Mouse (Mus musculus) adrenal gland (tissue): ENCODE data around the gene BC035044.
"Not testable (repeated sequence)": the region's sequence is repeated elsewhere in the genome, so short reads cannot be mapped to it uniquely, and the experiment has no call there.

Experiments
- intact Hi-C: fragments of 180-260 bp; cut with DNase I; formaldehyde crosslinking; loops from one replicate; pipeline ENCODE4 v1.15.1; 2025
- long read RNA-seq, 2 experiments: library from polyadenylated mRNA; unstranded; transcript quantifications; one replicate each; pipeline ENCODE4 v2.0.0; 2020; ENCODE audit warnings: borderline replicate concordance in 1 of 2; ENCODE audit not compliant: insufficient replicate concordance in 1 of 2

Gene BC035044
- long read RNA-seq, experiment 1, result 0 reads
- long read RNA-seq, experiment 2, result 0 reads

- intact Hi-C loops, result loop anchor here (10.0 kb wide), 1 partner anchor 294 kb away; the partner anchor contains the start of gene Clec2d
Observed at GRCm38 (mm10) chr6:128890948-128891355, at the start of gene BC035044. Gene BC035044 (minus strand): TSS chr6:128891126.

- intact Hi-C loops, result not testable (repeated sequence)
Observed at GRCm38 (mm10) chr6:128935889-128936665, 45.2 kb upstream of the BC035044 start.

DNA sequence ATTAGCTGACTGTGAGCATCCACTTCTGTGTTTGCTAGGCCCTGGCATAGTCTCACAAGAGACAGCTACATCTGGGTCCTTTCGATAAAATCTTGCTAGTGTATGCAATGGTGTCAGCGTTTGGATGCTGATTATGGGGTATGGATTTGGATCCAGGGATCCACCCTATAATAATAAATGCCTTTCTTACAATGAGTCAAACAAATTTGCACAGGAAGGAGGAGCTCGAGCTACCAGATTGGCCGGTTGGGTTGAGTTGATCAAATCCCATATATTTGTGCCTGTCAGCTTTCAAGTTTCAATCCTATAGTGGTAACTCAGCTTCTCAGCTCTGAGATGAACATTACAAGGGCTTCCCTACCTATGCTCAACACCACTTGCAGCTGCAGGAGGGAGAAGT is 43.2 kb upstream of the BC035044 start, which contains the start of gene Clec2g:
Clec2g (plus strand) TSS at position 301 of the 400 bp plus-strand sequence.
- intact Hi-C loops, result not testable (repeated sequence)

- intact Hi-C loops, result no loop called here
Observed at GRCm38 (mm10) chr6:128933050-128933449, 42.1 kb upstream of the BC035044 start.

DNA sequence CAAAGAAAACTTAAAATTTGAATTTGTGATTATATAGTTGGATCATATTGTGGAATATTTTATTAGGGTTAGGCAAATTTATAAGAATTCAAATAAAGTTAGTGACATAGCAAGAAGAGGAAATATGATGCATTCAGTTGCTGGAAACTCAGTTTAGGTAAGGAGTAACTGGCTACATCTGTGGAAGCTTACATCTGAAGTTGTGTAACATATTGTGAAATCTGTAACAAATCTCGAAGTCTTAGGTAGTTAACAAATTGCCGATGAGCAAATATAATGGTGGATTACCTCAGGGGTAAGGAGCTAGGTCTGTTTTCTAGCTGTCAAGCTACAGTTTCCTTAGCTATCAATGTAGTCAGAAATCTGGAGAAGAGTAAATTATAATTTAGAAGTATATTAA is 26.4 kb upstream of the BC035044 start:
- intact Hi-C loops, result no loop called here

- intact Hi-C loops, result no loop called here
Observed at GRCm38 (mm10) chr6:128913598-128914254, 22.8 kb upstream of the BC035044 start.

- intact Hi-C loops, result not testable (repeated sequence)
Observed at GRCm38 (mm10) chr6:128900796-128901552, 10.0 kb upstream of the BC035044 start.

- intact Hi-C loops, result no loop called here
Observed at GRCm38 (mm10) chr6:128900044-128900443, 9.1 kb upstream of the BC035044 start.

GRCm38 (mm10) chr6:128895404-128896001 is 4.6 kb upstream of the BC035044 start:
- intact Hi-C loops, result loop anchor here (10.0 kb wide), 1 partner anchor 289 kb away; the partner anchor contains the start of gene Clec2d

GRCm38 (mm10) chr6:128888834-128889233 is 2.1 kb downstream of the BC035044 start:
- intact Hi-C loops, result loop anchor here (1.0 kb wide), 1 partner anchor 83 kb away; no protein-coding TSS in a partner anchor

DNA sequence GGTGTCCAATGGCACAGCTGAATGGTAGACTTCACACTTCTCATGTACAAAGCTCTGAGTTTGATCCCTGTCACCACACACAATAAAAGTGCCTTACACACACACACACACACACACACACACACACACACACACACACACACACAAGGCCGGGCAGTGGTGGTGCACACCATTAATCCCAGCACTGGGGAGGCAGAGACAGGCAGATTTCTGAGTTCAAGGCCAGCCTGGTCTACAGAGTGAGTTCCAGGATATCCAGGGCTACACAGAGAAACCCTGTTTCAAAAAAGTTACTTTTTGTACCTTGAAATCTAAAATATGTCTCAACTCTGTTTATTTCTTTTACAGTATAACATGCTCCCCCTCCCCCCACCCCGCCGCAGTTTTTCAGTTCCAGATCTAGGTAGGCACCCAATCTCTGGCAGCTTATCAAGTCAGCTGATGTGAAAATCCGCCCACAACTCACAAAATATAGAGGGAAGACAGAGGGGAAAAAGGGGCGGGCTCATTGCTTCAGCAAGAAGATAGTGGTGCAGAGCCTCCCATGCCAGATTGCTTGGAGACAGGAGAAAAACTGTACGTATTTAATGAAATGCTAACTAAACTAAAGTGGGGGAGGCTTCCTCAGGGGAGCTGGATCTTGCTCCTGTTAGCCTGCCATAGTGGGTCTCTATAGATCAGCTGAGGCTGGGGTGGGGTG is 3.7 kb downstream of the BC035044 start, which contains the start of gene Clec2i:
Clec2i (plus strand) TSS at position 498 of the 700 bp plus-strand sequence.
- intact Hi-C loops, result not testable (repeated sequence)

DNA sequence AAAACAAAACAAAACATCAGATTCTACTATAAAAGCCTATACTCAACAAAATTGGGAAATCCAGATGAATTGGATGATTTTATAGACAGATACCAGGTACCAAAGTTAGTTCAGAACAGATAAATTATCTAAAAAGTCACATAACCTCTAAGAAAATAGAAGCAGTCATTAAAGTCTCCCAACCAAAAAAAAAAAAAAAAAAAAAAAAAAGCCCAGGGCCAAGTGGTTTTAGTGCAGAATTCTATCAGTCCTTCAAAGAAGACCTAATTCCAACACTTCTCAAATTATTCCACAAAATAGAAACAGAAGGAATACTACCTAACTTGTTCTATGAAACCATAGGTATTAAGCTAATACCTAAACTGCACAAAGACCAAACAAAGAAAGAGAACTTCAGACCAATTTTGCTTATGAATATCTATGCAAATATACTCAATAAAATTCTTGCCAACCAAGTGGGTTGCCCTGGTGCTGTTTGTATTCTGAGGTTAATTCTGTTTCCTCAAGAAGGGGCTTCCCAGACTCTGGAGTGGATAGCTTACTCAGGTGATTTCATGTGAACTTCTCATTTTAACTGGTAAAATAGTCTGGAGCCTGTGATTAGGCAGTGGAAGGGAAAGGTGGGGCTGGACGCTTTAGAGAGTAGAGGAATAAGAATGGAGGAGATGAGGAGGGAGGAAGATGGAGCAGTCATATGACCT is 18.9 kb downstream of the BC035044 start:
- intact Hi-C loops, result no loop called here

DNA sequence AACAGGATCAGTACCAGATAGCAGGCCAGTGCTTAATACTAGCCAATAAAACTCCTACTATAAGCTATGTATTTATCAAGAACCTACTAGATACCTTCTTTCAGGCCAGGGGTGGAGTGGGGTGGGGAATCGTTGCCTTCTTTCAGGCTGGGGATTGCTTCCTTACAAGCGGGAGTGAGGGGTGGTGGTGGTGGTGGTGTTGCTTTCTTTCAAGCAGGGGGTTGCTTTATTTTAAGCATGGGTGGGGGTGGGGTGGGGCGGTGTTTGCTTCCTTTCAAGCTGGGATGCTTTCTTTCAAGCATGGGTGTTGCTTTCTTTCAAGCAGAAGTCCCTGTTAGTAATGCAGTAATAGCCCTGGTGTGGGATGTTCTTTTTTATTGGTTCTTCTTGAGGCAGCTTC is 22.1 kb downstream of the BC035044 start:
- intact Hi-C loops, result no loop called here

DNA sequence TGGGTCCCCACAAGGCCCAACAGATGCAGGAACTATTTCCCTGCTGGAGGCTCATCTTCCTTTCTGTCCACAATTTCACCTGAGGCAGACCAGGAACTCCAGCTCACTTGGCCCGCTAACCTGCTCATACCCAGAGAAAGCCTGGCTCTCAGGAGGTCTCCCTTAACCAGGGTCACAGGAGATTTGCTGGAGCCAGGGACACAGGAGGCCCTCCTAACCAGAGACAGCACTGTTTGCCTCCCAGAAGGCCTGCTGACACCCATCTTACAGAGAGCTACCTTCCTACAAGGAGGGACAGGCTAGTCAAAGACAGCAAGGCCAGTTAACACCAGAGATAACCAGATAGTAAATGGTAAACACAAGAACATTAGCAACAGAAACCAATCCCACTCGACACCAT is 33.0 kb downstream of the BC035044 start:
- intact Hi-C loops, result loop anchor here (10.0 kb wide), 1 partner anchor 507 kb away; no protein-coding TSS in a partner anchor

DNA sequence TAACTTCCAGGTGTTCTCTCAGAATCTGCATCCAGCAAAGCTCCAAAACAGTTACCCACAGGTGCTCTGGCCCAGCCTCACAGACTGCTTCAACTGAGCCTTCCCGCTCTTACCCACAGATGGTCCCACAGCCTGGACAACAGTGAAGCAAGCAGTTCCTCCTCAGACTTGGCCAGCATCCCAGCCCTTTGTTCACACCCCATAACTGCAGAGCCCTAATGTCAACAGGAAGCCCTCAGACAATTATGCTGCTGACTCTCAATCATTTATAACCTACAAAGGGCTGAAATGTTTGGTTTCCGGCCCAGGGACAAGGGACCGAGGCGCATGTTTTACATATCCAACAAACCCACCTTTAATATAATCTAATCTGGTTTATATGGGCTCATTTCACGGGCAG is 34.7 kb downstream of the BC035044 start:
- intact Hi-C loops, result loop anchor here (10.0 kb wide), 1 partner anchor 509 kb away; no protein-coding TSS in a partner anchor

- intact Hi-C loops, result loop anchor here (10.0 kb wide), 1 partner anchor 509 kb away; no protein-coding TSS in a partner anchor
Observed at GRCm38 (mm10) chr6:128855477-128855876, 35.4 kb downstream of the BC035044 start.

DNA sequence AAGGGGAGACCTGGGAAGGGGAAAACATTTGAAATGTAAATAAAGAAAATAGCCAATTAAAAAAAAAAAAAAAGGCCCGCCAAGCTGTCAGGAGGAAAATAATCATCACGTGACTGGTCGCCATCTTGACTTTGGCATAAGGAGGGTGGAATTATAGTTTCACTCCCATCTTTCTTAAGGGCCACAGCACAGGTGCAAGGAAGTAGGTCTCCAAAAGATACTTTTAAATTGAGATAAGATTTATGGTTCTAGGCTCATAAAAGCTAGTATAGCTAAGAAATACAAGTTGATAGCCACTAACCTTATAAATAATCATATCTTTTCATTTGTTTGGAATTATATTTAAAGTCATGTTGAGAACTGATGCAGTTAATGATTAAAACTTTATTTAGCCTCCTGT is 36.0 kb downstream of the BC035044 start:
- intact Hi-C loops, result loop anchor here (1.0 to 10.0 kb wide), 3 partner anchors 211 to 510 kb away; no protein-coding TSS in a partner anchor

DNA sequence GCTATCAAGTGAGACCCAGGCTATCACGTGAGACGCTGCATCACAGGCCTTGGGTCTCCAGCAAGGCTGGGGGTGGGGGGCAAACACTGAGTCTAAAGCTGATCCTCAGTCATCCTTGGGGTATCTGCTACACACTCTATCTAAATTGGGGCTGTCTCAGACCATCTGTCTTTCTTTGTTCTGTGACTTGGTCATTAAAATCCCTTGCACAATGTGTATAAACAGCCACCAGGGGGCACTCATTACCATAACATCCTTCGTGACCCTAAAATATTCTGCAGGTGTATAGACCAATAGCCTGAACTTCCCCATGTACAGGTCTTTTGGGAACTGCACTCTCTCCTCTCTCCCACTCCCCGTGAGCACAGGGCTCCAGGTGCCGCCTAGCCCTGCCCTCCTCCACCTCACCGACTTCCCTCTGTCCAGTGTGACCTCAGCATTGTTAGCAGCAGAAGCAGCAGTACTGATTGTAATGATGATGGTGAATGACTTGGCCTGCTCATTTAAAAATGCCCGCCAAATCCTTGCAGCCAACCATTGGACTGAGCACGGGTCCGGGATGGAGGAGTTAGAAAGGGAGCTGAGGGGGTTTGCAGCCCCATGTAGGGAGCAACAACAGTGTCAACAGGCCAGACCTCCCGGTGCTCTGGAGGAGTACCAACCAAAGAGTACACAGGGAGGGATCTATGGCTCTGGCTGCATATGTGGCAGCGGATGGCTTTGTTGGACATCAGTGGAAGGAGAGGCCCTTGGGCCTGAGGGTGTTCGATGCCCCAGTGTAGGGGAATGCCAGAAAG is 36.7 kb downstream of the BC035044 start:
- intact Hi-C loops, result loop anchor here (1.0 to 10.0 kb wide), 3 partner anchors 212 to 511 kb away; no protein-coding TSS in a partner anchor
